Mouse (Mus musculus) kidney, postnatal 36 days (tissue): ENCODE results near the gene Atp8b3.

Experiments used
- DNase-seq, 2 experiments: peaks; one replicate each; pipeline ENCODE4 v3.0.0; 2021 to 2022; ENCODE audit warnings: mixed read lengths in 2 of 2

Gene Atp8b3

DNA sequence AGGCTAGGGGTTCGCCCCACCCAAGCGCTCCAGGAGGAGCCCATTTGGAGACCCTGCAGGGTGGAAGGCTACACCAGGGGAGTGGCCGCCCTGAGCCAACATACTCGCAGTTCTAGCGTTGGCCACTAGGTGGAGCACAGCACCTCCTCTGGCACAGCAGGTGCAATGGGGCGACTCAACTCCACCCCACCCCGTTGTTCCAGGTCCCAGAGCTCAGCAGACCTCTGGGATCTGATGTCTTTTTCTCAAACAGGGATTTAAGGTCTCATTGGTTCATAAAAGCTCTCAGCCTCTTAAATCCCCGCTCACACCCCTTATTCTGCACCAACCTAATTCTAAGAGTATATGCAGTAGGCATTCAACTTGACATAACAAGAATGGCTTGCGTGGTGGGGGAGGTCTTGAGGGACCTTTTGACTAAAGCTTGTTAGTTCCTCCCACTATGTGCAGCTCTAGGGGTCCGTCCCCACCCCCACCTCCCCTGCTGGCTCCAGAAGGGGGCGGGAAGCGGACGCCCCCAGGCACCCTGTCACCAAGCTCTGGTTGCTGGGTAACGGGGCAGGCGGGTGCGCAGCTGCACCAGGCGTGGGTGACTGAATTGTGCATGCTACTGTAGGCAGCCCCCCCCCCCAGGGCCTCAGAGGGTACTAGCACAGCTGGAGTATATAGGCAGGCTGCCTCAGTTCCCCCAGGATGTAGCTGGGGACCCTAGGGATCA is 27.6 kb upstream of the Atp8b3 start:
- peak; percentile 83 to 95 for DNase-seq

DNA sequence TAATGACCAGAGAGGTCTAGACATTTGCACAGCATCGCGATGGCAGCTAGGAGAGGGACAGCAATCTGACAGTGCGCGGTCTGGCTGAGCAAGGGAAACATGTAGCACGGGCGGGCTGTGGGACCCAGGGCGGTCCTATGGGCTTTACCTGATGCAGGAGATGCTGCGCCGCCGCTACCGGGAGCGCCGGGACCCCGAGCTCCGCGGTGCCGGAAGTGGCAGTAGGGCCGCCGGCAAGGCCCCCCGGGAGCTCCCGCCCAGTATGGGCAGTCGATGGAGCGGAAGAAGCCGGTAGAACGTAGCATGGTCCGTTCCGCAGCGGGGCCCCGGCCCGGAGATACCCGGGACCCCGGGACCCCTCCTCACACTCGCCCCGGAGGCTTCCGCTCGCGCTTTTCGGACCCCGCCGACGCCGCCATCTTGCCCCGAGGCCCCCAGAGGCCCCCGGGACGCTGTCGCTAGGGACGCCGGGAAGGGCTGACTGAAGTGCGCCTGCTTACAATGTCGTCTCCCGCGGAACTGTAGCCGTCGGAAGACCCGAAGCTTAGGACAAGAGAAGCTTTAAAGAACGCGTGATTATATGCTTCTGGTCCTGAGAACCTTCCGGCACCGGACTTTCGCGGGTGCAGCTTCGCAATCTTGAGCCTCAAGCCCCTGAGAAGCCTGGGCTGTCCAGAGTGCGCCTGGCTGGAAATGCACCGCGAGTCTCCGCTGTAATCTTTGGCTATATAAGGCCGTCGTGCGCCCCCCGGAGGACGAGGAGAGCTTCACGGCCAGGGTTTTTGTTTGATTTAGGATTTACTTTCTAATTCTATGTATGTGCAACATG is 22.4 kb upstream of the Atp8b3 start, which contains the start of gene Rexo1:
Rexo1 (minus strand) TSS at position 445 of the 829 bp plus-strand sequence.
- peak; percentile 96 to 98 for DNase-seq

DNA sequence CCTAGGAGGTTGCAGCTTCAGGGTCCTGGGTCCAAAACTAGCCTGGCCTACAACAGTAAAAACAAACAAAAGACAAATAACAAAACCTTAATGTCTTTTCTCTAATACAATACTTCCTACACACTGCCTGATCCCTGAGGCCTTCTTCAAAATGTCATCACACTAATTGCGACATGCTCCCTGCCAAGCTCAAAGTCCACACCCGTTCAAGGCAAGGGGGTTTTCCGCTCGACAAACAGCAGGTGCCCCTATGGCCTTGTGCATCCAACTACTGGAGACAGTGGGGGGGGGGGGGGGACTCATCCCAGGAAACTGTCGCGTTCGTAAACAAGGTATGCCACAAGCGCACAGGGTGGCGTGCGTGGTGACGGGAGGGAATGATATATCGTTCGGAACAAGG is 21.7 kb upstream of the Atp8b3 start:
- peak; percentile 52 to 56 for DNase-seq

DNA sequence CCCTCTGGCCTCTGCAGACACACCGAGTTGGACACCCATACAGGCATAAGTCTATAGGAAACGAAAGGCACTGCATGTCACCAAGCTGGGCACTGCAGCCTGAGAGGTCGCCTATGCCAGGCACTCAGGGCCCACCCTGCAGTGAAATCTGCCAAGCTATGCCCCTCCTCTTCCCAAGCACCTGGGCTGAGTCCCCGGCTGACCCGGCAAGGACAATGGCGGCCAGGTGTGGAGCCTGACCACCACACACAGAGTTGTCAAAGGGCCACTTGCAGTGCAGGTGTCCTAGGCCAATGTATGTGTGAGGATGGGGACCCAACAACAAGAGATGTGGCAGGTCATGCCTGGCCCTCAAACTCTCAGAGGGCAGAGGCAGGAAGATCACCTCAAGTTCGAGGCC is 20.5 kb upstream of the Atp8b3 start:
- no peak for DNase-seq

DNA sequence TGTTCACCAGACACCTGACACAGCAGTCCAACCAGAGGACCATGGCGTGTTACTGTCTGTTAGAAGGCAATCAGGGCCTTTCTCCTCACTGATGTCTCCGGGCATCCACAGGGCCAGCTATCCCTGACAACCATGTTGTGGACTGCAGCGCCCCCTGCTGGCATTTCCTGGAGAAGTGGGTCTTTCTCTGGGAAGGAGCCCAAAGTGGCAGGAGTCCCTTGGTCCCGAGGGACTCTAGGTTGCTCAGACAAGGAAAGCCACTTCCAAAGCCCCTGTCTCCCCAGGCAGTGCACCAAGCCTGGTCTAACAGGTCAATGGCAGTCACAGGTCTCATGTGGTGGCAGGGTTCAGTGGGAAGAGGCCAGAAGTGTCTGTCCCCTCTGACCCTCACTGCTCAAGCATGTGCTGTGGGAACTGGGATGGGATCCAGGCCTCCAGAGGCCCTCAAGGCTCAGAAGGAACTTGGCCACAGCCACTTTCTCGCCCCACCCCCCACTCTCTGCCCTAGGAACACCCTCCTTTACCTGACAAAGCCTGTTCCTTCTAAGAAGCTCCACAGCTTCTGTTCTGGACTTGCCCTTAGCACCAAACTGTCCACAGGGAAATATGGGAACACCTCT is 18.5 kb upstream of the Atp8b3 start:
- DNase-seq = peak; percentile 88 to 92

DNA sequence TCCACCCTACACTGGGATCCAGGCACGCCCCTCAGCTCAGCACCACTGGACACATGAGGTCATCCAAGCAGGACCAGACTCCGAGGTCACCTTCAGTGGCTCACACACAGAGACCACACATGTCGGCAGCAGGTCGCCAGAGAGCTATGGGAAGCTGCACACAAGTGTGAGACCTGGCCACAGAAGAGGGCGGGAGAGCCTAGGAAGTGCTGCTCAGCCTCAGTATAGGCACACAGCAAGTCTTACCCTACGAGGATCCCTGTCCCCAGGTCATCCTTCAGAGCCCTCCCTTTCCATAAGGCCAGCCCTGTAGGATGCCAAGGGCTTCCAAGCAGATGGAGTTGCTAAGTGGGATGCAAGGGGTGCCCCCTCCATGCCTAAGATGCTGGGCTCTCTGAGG is 15.1 kb upstream of the Atp8b3 start:
- no peak for DNase-seq

DNA sequence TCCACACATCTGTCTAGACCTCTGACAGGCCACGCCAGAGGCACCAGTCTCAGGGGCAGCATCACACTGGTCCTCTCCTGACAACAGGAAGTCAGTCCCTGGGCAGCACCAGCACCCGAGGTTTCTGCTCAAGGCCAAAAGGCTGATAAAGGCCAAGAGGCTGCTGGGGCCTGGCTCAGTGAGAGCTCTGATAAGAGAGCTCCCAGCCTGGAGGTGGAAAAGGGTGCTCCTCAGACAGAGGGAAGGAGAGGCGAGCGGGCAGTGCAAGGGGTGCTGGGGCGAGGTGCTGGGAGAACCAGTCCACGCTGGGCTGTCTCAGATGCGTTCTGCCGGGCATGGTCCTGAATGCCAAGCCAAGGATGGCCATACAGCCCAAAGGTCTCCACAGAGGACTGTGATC is 14.7 kb upstream of the Atp8b3 start:
- no peak for DNase-seq

DNA sequence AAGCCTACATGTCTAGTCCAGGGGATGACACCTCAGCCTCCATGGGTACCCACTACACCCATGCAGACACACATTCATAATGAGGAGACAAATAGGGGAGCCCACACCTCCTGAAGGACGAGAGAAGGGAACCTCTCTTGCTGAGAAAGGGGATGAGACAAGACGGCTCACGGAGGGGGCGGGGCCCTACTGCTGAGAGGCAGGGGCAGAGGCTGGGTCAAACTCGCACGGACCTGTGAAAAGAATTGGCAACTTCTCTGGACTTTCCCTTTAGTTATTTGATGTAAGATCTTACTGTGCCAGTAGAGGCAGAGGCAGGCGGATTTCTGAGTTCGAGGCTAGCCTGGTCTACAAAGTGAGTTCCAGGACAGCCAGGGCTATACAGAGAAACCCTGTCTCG is 13.4 kb upstream of the Atp8b3 start:
- peak in 1 of 2 experiments; percentile 51 for DNase-seq

DNA sequence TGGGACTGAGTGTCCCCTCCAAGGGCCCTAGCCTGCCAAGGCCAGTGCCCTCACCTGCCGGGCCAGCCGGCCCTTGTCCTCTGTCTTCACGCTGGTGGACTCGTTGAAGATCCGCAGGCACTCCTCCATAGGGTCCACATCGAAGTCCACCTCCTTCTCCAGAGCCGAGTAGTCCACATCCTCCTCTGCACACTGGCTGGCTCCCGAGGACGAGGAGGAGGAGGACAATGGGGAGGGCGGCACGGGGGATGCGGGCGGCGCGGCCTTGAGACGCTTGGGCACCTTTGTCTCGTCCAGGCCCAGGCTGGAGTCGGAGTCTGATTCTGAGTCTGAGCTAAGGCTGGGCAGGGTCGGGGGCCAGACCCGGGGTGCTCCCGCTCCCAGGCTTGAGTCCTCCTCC is 10.4 kb upstream of the Atp8b3 start:
- no peak for DNase-seq

DNA sequence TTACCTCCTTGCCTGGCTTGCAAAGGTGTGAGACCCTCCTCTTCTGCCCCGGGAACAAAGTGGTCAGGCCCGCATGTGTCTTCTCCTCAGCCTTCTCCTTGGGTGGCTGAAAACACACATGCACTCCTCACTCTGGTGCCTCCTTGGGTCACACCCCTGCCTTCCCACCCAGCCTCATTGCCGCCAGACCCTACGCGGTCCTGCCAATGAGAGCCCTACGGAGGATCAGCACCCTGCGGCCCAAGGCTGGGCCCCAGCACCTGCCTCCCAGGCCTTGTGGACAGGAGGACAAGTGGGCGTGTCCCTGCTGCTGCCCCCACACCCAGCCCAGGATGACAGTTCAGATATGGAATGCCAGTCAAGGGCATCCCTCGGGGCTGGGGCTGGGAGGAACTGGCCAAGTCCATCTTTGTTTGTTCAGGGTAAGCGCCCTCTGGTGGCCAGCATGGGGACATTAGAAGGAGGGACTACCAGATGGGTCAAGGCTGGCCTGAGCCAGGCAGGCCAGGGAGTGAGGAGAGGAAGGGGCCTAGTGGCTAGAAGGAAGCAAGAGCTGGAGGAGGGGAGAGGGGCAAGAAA is 9.6 kb upstream of the Atp8b3 start:
- DNase-seq = peak; percentile 49 to 81

DNA sequence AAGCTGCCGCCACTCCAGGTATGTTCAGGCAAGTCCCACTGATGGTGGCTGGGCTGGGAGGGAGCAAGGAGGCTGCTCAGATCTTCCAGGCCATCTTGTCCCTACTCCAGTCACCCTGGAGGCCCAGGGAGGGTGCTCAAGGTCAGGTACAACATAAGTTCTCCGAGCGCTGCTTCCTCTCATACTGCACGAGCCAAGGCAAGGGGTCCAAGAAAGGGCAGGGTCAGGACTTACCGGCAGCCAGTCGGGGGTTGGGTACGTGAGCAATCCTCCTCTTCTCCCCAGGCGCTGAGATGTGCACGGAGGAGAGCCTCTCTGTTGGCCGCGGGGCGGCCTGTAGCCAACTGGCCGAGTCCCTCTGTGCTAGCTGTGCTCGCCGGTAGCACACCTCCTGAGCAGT is 8.6 kb upstream of the Atp8b3 start:
- DNase-seq = no peak

DNA sequence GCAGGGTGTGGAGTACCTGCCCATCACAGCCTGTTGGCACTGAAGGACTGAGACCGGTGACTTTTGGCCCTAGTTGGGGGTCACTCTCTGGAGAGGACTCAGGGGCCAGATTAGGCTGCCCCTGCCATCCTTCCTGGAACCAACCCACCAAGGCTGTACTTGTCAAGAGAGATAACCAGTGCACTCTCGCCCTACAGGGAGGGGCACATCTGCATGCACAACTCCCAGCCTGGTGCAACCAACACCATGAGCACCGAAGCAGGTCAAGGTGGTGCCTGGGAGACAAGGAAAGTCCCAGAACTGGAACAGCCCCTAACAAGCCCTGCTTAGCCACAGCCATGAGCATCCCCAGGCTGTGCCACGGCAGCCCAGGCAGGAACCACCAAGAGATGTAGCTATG is 8.0 kb upstream of the Atp8b3 start:
- DNase-seq = no peak

DNA sequence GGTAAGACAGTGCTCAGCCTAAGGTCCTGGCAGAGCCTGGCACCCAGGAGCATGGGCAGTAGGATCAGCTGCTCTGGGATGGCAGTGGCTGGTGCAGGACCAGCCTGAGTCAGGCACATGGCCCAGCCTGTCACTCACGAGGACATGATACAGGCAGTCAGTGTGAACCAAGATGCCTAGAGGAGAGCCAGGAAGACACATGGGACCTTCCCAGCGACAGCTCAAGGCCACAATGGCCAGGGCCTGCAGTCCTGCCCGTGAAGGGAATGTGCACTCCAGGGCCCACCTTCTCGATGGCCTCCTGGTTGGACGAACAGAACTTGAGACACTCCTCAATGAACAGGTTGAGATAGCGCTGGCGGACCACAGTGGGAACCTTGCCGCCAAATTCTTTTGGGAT is 6.7 kb upstream of the Atp8b3 start:
- DNase-seq = peak in 1 of 2 experiments; percentile 1

DNA sequence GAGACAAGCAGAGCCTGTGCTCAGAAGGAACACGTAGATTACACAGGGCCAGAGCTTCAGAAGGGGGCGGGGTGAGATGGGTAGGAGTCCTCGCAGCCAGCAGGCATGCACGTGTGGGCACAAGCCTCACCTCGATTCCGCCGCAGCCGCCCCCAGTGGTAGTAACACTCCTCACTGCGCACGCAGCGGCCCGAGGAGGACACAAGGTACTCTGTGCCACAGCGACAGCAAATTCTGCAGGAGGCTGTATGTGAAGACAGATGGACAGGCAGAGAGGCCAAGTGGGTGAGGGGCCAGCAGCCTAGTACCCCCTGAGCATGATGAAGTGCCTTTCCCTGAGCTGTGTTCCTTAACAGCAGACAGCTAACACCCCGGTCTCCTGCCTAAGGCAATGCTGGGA is 4.9 kb upstream of the Atp8b3 start:
- DNase-seq = peak in 1 of 2 experiments; percentile 2

DNA sequence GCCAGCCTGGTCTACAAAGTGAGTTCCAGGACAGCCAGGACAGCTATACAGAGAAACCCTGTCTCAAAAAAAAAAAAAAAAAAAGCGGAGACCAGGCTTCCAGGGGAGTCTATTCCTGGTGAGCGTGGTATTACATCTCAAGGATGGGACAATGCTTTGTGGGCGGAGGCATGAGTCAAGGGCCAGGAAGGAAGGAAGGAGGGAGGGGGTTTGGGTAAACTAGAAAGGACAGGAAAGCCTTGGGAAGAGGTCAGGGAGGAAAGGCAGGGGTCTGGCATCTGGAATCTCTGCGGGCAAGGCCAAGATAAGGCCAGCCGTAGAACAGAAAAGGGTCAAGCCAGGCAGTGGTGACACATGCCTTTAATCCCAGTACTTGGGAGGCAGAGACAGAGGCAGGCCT is 569 bp upstream of the Atp8b3 start:
- peak in 1 of 2 experiments; percentile 3 for DNase-seq

DNA sequence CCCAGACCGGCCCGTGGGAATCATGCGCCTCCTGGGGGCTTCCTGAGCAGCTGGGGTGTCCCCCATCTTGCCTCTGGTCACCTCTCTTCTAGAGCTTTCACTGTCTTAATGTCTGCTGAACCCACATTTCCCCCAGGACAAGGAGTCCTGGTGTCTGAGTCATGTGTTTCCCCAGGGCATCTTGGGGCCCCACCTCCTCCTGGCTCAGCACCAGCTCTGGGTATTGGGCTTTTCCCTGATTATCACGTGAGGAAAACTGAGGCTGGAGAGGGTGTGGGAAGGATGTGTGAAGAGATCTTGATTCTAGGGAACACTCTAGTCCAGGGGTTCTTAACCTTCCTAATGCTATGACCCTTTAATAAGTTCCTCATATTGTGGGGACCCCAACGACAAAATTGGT is 744 bp downstream of the Atp8b3 start:
- peak in 1 of 2 experiments; percentile 46 for DNase-seq

DNA sequence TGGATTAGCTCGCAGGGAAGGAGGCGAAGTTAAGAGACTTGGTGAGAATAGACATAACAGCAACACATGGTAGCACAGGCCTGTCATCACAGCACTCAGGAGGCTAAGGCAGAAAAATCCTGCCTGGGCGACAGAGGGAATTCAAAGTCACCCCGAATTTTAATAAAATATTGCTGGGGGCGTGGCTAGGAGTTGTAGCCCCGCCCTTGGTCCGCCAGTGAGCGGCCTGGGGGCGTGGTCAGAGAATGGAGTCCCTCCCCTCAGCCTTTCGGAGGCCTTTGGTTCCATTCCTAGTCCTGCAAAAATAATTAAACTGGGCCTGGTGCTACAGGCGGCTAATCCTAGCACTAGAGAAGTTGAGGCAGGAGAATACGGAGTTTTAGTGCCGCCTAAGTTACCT is 3.2 kb downstream of the Atp8b3 start:
- DNase-seq = peak in 1 of 2 experiments; percentile 58

DNA sequence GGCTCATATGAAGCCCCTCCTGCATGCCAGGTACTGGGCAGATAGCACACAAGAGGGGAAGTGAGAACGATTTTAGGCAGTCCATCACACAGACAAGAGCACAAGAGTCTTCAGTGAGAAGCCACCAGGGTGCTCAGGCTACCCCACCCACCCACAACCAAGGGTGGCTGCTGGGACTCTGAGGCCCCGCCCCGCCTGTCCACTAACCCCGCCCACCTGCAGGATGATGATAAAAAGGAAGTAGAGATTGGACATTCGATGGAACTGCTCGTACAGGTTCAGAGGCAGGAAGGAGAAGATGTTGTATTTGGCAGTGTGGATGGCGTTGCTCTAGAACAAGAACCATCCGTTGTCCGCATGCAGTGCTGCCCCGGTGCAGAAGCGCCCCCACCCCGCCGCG is 3.9 kb downstream of the Atp8b3 start:
- peak in 1 of 2 experiments; percentile 17 for DNase-seq

DNA sequence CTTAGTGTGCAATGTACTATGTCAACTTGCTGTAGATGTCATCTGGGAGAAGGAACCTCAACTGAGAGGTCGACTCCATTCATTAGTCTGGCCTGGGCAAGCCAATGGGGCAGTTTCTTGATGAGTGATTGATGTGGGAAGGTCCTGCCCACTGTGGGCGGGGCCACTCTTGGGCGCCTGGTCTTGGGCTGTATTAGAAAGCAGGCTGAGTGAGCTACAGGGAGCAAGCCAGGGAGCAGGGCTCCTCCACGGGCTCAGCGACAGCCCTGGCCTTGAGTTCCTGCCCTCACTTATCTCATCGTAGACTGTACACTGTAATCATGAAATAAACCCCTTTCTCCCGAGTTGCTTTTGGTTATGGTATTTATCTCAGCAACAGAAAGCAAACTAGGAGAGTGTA is 5.2 kb downstream of the Atp8b3 start:
- DNase-seq = peak in 1 of 2 experiments; percentile 46

DNA sequence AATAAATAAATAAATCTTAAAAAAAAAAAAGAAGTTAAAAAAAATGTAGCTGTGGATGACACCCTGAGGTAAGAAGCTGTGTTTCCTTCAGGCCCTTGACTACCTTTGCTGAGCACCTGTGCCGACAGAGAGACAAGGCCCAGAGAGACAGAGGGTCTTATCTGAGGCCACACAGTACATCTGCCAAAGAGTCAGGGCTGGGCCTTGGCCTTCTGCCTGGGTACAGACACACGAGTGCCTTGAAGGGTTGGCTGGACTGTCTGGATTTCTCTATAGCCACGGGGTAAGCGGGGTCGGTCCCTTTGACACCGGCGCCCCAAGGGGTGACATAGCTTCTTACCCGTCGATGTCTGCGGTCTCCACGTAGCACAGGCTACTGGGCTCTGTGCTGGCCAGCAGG is 6.1 kb downstream of the Atp8b3 start:
- DNase-seq = no peak

DNA sequence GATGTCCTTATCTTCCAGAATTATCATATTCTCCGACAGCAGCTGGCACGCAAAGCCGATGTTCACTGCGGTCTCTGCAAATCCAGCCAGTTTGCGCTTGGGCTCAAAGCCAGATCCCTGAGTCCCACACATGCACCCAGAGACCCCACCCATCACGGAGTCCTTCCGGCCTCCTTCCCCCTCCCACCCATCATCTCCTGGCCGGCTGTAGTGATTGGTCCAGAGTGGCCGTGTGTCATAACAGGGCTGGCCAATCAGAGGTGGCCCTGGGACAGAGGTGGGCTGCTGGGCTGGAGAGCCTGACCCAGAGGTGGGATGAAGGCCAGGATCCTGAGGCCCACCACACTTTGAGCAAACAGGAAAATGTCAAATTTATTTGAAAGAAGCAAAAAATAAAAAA is 12.8 kb downstream of the Atp8b3 start:
- DNase-seq = no peak

DNA sequence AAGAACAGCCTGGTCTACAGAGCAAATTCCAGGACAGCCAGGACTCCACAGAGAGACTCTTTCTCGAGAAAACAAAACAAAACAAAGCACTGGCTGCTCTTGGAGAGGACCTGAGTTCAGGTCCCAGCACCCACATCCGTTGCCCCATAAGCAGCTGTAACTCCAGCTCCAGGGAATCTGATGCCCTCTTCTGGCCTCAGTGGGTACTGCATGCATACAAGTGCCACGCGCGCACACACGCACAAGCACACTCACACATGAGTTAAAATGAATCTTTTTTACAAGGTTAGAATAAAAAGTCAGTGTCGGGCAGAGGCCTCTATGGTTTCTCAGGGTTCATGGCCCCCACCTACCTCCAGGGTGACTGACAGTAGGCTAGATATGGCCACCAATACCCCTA is 15.6 kb downstream of the Atp8b3 start:
- DNase-seq = no peak

DNA sequence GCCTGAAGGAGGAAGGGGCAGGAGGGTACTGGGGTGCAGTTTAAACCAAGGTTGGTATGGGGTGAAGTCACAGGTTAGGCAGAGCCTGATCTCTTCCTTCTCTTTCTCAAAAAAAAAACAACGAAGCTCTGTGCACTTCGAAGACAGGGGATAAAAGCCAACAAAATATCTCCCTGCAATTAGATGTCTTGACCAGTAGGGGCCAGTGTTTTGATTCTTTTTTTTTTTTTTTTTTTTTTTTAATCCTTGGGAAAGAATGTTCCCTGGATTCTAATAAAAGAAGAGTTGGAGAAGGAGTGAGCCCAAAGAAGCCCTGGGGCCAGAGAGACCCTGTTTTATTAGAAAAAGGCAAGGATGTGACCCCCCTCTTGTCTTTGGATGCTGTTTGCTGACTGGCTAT is 19.6 kb downstream of the Atp8b3 start:
- DNase-seq = no peak
